Mouse (Mus musculus) thymus, postnatal 4 days (tissue): ENCODE measurements around the gene Cyp8b1.

Source experiments
- DNase-seq: peaks from one replicate; pipeline ENCODE4 v3.0.0; 2021

Gene Cyp8b1

DNA sequence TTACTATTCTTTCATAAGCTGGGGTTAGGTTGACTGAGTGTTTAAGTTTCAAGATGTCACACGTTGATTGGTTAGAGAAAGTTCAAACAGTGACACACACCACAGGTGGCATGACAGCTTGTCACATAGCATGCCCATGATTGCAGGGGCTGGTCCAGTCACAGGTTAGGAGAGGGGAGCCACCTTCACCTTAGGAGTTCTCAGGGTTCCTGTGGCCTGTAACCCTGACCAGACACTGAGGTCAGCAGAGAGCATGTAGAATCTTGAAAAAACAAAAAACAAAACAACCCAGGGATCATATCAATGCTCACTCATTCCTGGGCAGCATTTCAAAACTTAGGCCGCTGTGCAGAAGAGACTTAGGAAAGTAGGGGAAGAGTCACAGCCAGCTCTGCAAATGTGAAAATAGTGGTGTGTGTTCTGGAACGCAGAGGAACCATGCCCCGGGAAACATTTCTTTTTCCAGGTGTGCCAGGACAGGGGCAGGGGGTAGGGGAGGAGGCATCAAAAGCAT is 26.1 kb downstream of the Cyp8b1 start:
- DNase-seq: no peak

DNA sequence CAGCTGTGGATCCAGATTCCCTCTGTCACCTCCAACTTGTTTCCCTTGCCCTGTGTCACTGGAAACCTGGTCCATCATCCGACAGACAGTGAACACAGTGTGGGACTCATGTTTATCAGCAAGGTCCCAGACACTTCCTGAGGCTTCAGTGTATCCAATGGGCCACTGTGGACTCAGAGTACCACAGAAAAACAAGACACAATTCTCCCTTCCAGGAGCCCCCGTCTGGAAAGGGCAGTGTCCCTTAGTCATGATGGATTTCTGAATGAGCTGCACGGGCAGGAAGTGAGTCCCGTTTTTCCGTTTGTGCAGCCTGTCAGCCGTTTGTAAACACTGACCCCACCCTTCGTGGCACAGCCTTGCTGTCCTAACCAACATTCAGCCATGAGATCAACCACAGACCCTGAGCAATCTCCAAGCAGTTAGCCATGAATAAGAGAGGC is 34.1 kb downstream of the Cyp8b1 start:
- no peak for DNase-seq

DNA sequence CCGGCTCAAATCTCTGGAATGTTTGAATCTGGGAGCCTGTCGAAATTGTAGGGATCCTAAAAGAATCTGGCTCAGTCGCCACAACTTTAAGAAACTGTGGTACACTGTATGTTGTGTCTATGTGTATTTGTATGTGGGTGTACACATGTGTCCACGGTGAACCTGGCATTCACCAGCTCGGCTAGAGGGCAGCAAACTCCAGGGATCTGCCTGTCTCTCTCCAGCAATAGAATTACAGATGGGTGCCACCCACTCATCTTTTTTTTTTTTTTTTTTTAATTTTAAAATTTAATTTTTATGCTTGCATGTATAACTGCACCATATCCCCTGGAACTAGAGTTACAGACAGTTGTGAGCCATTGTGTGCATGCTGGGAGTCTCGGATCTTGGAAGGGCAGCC is 34.8 kb downstream of the Cyp8b1 start:
- DNase-seq: no peak

DNA sequence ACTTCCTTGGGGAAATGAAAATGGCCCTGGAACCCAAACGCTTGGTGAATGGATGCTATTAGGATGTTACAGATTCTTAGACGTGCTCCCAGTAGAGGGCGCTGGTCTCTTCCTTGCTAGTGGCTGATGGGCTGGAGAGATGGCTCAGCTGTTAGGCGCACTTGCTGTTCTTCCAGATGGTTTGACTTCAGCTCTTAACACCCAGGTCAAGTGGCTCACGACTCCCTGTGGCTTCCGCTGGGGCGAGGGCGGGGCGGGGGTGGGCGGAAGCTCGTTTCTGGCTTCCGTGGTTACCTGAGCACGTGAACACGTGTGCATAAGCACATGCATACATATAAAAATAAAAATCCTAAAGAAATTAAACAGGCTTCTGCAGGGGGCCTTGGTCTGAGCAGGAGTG is 35.3 kb downstream of the Cyp8b1 start:
- peak; percentile 87 for DNase-seq

DNA sequence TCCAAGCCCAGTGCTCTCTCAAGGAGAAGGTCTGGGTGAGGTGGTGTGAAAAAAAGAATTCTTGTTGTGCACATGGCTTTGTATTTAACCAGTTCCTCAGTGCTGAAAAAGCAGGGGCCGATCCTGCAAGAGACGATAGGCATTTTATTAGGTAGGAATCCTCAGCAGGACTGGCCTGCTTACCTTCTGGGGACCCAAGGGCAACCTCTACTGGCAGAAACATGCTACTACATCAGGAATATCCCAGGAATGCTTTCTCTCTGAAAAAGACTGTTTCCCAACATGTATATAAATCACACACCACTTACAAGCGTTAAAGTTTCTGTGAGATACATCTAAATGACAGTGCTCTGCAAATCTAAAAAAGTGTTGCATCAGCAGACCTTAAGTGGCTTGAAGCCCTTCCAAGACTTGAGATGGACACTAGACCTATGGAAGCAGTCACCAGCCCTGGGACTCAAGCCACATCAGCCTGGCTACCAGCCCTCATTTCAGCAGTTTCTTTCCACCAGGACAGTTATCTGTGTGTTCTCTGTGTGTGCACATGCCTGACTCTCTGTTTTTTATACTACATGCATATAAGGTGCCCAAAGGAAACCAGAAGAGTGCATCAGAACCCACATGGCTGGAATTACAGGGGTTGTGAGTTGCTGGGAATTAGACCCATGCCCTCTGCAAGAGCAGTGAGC is 38.9 kb downstream of the Cyp8b1 start:
- no peak for DNase-seq

DNA sequence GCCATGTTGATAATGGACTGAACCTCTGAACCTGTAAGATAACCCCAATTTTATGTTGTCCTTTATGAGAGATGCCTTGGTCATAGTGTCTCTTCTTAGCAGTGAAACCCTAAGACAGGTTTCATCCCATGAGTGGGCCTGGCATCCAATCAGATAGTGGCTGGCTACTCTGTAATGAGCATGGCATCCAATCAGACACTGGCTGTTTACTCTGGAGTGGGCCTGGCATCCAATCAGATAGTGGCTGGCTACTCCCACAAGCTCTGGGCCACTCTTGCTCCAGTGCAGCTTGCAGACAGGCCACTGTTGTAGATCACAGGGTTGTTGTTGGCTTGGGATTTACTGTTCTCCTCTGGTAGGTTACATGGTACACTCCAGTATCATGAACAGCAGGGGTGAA is 42.5 kb downstream of the Cyp8b1 start:
- no peak for DNase-seq

DNA sequence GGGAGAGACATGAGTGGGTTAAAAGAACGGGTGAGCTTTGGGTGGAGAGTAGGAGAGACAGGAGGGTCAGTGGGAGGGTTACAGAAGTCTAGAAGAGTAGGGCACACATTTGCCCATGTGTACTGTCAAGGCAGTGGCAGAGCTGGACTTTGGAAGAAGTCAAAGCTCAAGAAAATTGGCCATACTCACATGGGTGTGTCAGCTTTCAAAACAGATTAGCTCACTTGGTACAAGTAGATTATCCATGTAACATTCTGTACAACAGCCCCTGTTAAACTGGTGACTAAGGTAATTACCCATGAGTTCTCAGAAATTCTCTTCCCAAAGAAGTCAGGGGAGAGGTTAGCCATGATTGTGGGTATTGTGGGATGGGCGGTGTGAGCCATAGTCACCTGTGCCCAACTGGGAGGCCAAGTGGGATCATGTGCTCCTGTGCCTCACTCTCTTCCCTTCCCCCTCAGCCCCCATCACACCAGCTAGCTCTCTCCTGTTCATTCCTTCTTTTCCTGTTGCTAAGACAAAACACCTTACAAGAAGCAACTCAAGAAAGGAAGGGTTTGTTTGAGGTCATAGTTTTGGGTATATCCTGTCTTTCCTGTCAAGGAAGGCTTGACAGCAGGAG is 43.9 kb downstream of the Cyp8b1 start:
- no peak for DNase-seq

DNA sequence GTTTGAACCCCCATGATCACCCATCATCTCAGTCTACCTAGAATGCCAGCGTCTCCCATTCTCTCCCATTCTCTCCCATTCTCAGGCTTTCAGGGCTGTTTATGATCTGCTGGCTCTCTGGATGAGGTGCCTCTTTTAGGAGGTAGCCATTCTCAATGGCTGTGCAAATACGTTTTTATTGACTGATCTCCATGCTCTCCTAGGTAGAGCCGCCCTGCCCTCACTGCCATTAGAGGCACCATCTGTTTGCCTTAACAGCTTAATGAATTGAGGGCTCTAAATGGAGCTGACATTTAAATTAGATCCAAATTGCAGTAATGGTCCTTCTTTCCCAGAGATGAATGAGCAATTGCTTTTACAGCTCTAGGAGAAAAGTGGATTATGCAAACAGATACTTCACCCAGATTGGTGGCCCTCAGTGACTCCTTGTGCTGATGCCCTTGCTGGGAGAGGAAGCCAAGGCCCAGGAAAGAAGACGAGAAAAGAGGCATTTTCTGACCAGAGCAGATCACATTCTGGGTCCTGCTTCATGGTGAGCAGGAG is 46.1 kb downstream of the Cyp8b1 start:
- DNase-seq: no peak

DNA sequence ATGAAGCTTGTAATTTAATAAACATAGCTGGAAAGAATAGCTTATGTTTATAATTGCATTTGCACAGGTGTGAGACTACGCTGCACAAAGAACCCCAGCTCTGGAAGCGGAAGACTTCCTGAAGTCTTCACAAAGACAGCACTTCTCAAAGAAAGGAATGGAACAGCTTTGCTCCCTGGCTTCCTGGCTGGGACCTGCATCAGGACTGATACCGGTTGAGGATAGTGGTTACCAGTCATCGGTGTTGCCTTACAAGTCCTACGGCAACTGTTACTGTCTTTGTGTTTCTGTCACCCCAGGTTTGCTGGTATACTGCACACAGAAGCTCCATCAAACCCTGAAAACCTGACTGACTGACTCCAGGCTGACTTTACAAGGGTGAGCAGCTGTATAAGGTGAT is 46.7 kb downstream of the Cyp8b1 start:
- no peak for DNase-seq

DNA sequence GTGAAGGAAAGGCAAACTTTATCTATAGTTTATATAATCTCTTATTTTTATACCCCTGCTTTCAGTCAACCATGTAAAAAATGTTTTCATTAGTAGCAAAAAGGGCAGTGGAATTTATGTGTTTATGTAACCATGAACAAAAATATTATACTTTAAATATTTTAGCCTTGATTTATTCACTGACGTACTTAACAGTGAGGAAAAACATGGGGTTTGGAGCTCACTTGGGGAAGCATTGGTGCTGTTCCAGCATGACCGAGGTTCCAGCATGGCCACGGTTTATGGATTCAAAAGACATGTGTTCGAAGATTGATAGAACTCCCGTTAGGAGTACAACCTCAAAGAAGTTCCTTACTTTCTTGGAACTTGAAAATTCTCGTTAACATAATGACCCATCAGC is 47.9 kb downstream of the Cyp8b1 start:
- DNase-seq: no peak

DNA sequence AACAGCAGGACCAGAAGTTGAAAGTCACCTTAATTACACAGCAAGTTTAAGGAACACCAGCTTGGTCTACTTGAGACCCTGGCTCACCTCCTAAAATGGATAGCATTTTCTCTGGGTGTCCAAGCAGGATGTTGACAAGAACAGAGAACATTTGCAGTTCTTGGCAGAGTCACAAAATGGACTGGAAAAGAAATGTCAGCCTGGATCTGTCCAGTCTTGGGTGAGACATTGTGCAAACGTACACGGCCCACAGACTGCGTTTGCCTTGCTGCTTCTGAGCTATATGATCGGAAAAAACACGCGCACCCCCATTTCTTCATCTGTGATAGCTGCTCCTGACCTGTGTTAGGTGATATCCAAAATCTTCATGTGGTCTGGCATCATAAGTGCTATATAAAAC is 48.5 kb downstream of the Cyp8b1 start:
- DNase-seq: no peak

DNA sequence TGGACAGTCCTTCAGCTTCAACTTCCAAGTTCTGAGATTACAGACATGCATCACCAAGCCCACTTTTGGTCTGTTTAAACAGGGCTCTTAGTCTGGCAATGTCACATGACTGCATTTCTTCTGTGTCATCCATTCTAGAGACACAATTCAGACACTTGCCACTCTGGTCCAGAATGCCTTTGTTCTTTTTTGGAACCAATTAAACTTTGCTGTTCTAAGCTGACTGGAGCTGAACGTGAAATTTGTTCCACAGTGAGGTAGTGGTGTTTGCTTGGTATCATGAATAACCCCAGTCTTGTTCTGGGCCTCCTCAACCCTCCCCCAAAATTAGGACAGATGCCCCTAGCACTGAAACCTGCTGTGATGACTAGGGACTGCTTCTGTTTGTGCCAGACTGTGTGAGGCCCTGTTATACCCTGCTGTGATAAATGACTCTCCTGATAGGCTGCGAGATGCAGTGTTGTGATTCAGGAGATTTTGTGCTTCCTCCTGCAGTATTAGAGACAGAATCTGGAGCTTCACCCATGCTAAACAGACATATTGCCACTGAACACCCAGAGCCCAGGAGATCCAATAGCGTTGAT is 50.6 kb downstream of the Cyp8b1 start:
- DNase-seq: no peak

DNA sequence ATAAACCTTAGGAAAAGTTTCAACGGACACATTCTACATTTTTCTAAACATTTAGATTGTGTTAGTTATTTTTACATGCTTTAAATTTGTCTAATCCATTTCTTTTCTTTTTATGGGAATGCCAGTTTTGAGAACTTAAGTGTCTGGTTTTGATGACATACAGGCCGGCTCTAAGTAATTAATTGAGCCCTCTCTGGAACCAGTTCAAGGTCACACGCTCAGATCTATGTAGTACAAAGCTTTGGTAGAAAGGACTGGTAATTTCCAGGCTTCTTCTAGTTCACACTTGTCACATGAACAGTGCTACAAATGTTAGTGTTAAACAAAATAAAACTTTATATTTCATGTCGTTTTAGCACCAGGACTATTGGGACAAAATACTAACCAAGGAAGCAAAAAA is 51.3 kb downstream of the Cyp8b1 start:
- no peak for DNase-seq
